Mouse (Mus musculus) left cerebral cortex, postnatal 36 days (tissue): ENCODE data around the gene Grk4. TPM values are rescaled to one million over a fixed set of nuclear protein-coding genes. Genes with fewer than 3 reads are reported as not detected.

ENCODE experiments used
- DNase-seq, 2 experiments: peaks; one replicate each; pipeline ENCODE4 v3.0.0; 2021 to 2022; ENCODE audit warnings: low spot score in 2 of 2, mixed read lengths in 1 of 2
- intact Hi-C: fragments of 180-260 bp; cut with DNase I; formaldehyde crosslinking; loops from one replicate; pipeline ENCODE4 v1.15.1; 2025
- total RNA-seq, 2 experiments: library from RNA; stranded (reverse); gene quantifications; 2 replicates each; pipeline ENCODE4 v1.2.3; 2021

Grk4 gene
- total RNA-seq, result 1 to 10 TPM; 5.7 to 5.9 TPM

- intact Hi-C loops, result loop anchor here (5.0 kb wide), 1 partner anchor 102 kb away; the partner anchor contains the start of gene Htt
These were observed at the start of gene Grk4, which contains the start of gene Nop14 for GRCm38 (mm10) chr5:34659686-34660590. Grk4 (plus strand) TSS chr5:34660379. Nop14 (minus strand) TSS chr5:34660148.

GRCm38 (mm10) chr5:34632996-34633395 lies 27.2 kb upstream of the Grk4 start:
- intact Hi-C loops, result no loop called here

More at GRCm38 (mm10) chr5:34659686-34660590, at the start of gene Grk4, which contains the start of gene Nop14:
- peak; percentile 99 for DNase-seq

GRCm38 (mm10) chr5:34633641-34634040 lies 26.5 kb upstream of the Grk4 start:
- intact Hi-C loops, result no loop called here
- no peak for DNase-seq

More at GRCm38 (mm10) chr5:34632996-34633395, 27.2 kb upstream of the Grk4 start:
- DNase-seq, result no peak

GRCm38 (mm10) chr5:34634746-34635400 lies 25.3 kb upstream of the Grk4 start:
- no peak for DNase-seq
- intact Hi-C loops, result loop anchor here (5.0 kb wide), 1 partner anchor 298 kb away; the partner anchor contains the start of gene Rnf4

- intact Hi-C loops, result loop anchor here (1.0 to 5.0 kb wide), 3 partner anchors 62 to 298 kb away; partner anchors contain the start of genes Add1 and Rnf4
- DNase-seq, result no peak
These were observed 24.4 kb upstream of the Grk4 start for GRCm38 (mm10) chr5:34635665-34636192.

GRCm38 (mm10) chr5:34636481-34637287 lies 23.5 kb upstream of the Grk4 start, which contains the start of gene Mfsd10:
Mfsd10 (minus strand) TSS chr5:34637212.
- DNase-seq, result peak; percentile 79 to 83
- intact Hi-C loops, result loop anchor here (1.0 to 5.0 kb wide), 3 partner anchors 63 to 299 kb away; partner anchors contain the start of genes Add1 and Rnf4

DNA sequence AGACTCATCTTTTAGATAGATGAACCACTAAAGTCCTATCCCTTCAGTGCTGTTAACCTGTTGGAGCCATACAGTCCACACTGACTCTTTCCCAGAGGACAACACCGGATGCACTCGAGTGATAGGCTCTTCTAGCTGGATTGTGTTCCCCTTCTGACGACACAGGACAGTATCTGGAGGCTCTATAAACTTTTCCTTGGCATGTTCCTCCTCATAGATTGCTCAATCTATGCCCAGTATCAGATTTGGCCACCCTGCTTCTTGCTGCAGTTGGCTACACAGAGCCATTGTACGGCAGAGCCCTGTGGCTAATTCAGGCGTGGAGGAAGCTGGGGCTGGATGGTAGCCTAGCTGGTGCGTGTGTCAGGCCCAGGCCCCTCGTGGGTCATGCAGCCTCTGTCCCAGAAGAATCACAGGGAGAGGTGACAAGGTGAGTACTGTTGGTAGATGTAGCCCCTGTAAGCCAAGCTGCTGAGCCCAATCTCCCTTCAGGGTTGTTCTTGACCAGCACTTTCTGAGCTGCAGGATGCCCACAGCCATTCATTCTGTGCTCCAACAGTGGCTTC lies 22.5 kb upstream of the Grk4 start:
- DNase-seq, result no peak
- intact Hi-C loops, result loop anchor here (2.0 to 5.0 kb wide), 2 partner anchors 119 to 300 kb away; partner anchors contain the start of gene Rnf4

GRCm38 (mm10) chr5:34641991-34642390 lies 18.2 kb upstream of the Grk4 start:
- DNase-seq, result no peak
- intact Hi-C loops, result loop anchor here (10.0 kb wide), 1 partner anchor 197 kb away; no protein-coding TSS in a partner anchor

- intact Hi-C loops, result loop anchor here (10.0 kb wide), 1 partner anchor 198 kb away; no protein-coding TSS in a partner anchor
- peak in 1 of 2 experiments; percentile 48 for DNase-seq
These were observed 17.2 kb upstream of the Grk4 start for GRCm38 (mm10) chr5:34642932-34643331.

- intact Hi-C loops, result loop anchor here (10.0 kb wide), 1 partner anchor 203 kb away; no protein-coding TSS in a partner anchor
- peak in 1 of 2 experiments; percentile 43 for DNase-seq
These were observed 12.6 kb upstream of the Grk4 start for GRCm38 (mm10) chr5:34647581-34647980.

GRCm38 (mm10) chr5:34652961-34653360 lies 7.2 kb upstream of the Grk4 start:
- DNase-seq, result no peak
- intact Hi-C loops, result no loop called here

DNA sequence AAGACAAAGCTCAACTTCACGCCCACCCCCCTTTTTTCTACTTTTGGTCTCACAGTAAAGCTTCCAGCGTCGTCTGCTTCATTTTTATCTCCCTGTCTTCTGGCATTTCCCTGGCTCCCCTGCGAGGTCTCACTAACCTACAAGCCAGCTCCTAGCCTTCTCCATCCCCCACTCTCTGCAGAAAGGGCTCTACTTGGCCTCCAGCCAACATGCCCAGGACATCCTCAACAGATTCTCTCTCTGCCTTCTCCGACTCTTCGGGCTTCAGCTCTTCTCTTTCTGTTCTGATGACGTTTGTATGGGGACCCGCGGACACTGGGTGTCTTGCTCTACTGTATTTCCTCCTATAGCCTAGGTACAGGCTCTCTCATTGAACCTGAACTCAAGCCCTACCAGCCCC lies 5.3 kb upstream of the Grk4 start:
- intact Hi-C loops, result no loop called here
- DNase-seq, result no peak

DNA sequence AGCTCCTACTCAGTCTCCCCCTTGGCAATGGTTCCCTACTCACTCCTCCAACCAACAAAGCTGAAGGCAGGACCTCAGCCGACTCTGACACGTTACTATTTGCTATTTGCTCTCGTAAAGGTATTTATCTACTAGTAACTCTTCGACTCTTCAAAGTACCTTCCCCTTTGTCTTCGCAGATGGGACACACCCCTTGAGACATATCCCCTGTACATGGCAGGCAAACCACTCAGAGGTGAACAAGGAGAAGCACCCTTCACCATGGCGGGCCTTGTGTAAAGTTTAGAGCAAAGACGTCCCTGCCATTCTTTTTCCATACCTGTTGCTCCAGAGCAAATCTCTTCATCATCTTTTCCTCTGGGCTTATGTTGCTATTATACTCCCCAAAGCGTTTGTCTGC lies 2.6 kb upstream of the Grk4 start:
- no peak for DNase-seq
- intact Hi-C loops, result no loop called here

- no peak for DNase-seq
- intact Hi-C loops, result loop anchor here (5.0 kb wide), 1 partner anchor 102 kb away; the partner anchor contains the start of gene Htt
These were observed 482 bp downstream of the Grk4 start for GRCm38 (mm10) chr5:34660591-34661130.

GRCm38 (mm10) chr5:34661909-34662308 lies 1.7 kb downstream of the Grk4 start:
- intact Hi-C loops, result loop anchor here (5.0 kb wide), 1 partner anchor 100 kb away; the partner anchor contains the start of gene Htt

GRCm38 (mm10) chr5:34663231-34663630 lies 3.1 kb downstream of the Grk4 start:
- no peak for DNase-seq
- intact Hi-C loops, result loop anchor here (5.0 kb wide), 1 partner anchor 99 kb away; the partner anchor contains the start of gene Htt

More at GRCm38 (mm10) chr5:34661909-34662308, 1.7 kb downstream of the Grk4 start:
- DNase-seq, result no peak

DNA sequence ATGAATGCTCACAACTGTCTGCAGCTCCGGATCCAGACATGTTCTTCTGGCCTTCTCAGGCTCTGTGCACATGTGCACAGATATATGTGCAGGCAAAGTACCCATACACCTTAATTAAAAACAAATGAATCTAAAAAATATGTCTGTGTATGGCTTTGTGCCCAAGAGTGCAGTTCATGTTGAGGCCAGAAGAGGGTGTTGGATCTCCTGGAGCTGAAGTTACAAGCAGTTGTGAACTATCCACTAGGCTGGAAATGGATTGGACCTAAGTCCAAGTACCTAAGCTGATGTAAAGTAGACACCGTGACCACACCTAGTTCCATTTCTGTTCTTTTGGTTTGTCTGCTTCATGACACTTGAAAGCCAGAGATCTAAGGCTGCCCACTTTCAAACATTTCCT lies 9.3 kb downstream of the Grk4 start:
- DNase-seq, result no peak
- intact Hi-C loops, result no loop called here

DNA sequence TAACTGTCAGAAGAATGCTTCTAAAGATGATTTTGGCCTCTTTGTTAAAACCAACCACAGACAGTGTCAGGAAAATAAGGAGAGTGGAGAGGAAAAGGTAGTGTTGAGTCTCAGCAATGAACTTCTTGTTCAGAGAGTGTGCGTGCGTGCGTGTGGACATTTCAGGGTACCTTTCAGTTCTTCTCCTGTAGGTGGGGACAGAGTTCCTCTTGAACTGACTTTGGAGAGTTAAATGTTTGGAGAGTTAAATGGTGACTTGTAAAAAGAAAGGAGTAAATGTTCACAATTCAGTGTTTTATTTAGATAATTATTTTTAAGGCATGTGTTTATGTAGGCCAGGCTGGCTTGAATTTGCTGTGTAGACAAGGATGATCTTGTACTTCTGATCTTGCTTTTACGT lies 10.1 kb downstream of the Grk4 start:
- intact Hi-C loops, result loop anchor here (10.0 kb wide), 1 partner anchor 375 kb away; the partner anchor contains the start of gene Hgfac
- no peak for DNase-seq
